Mouse (Mus musculus) frontal cortex, postnatal 25 days (tissue): ENCODE measurements at regions not wholly inside any gene's neighbourhood (a gene's known extent, or its start where the extent isn't known, plus 50 kb on each side); places are given as distances from the start of the nearest gene placed in this dataset.

Experiments used
- DNase-seq, 2 experiments: peaks; one replicate each; pipeline ENCODE4 v3.0.0; 2022; ENCODE audit warnings: low spot score in 2 of 2

GRCm38 (mm10) chr1:158161533-158161932, 194.6 kb downstream of the Brinp2 start:
- no peak for DNase-seq

- DNase-seq = no peak
These were observed 192.7 kb downstream of the Brinp2 start for GRCm38 (mm10) chr1:158163411-158163810.

- no peak for DNase-seq
These were observed 186.1 kb downstream of the Brinp2 start for GRCm38 (mm10) chr1:158170006-158170405.

GRCm38 (mm10) chr1:158180095-158180494, 176.0 kb downstream of the Brinp2 start:
- DNase-seq = no peak

GRCm38 (mm10) chr1:158181296-158181695, 174.8 kb downstream of the Brinp2 start:
- DNase-seq = no peak

- DNase-seq = no peak
These were observed 168.5 kb downstream of the Brinp2 start for GRCm38 (mm10) chr1:158187651-158188050.

- DNase-seq = peak; percentile 14 to 28
These were observed 163.1 kb downstream of the Brinp2 start for GRCm38 (mm10) chr1:158192841-158193551.

- DNase-seq = no peak
These were observed 162.1 kb downstream of the Brinp2 start for GRCm38 (mm10) chr1:158193968-158194565.
